Mouse (Mus musculus) forebrain, embryonic 13.5 days (tissue): ENCODE data around the gene Vps11. TPM values are rescaled to one million over a fixed set of nuclear protein-coding genes. Genes with fewer than 3 reads are reported as not detected.
"Not testable (repeated sequence)": the region's sequence is repeated elsewhere in the genome, so short reads cannot be mapped to it uniquely, and the experiment has no call there.

Experiments used
- ATAC-seq: fragments of 200-750 bp; cut with Nextera tagmentation; 2 replicates; pipeline ENCODE4 v1.8.0; 2017
- H3K27ac ChIP-seq: fragments of 300-500 bp; sonication (generic); 2 replicates; pipeline ENCODE4 v1.5.1; 2015; ENCODE audit warnings: inconsistent platforms, mild to moderate bottlenecking, moderate library complexity
- H3K27me3 ChIP-seq: fragments of 300-500 bp; sonication (generic); 2 replicates; pipeline ENCODE4 v1.6.1; 2015; ENCODE audit warnings: mild to moderate bottlenecking, inconsistent platforms
- H3K36me3 ChIP-seq: fragments of 300-500 bp; sonication (generic); 2 replicates; pipeline ENCODE4 v1.6.1; 2015; ENCODE audit warnings: mild to moderate bottlenecking, inconsistent platforms; ENCODE audit not compliant: poor library complexity, severe bottlenecking
- H3K4me1 ChIP-seq: fragments of 300-500 bp; sonication (generic); 2 replicates; pipeline ENCODE4 v1.6.1; 2015; ENCODE audit warnings: inconsistent platforms
- H3K4me2 ChIP-seq: fragments of 300-500 bp; sonication (generic); 2 replicates; pipeline ENCODE4 v1.6.1; 2015; ENCODE audit warnings: inconsistent platforms, mild to moderate bottlenecking, moderate library complexity
- H3K4me3 ChIP-seq: fragments of 300-500 bp; sonication (generic); 2 replicates; pipeline ENCODE4 v1.5.1; 2015; ENCODE audit warnings: mild to moderate bottlenecking, inconsistent platforms
- H3K9ac ChIP-seq: fragments of 300-500 bp; sonication (generic); 2 replicates; pipeline ENCODE4 v1.6.1; 2015; ENCODE audit warnings: mild to moderate bottlenecking, inconsistent platforms
- H3K9me3 ChIP-seq: fragments of 300-500 bp; sonication (generic); replicated peaks from 2 replicates; pipeline ENCODE4 v1.6.1; 2016; ENCODE audit warnings: inconsistent platforms
- WGBS: fragments of 180-500 bp; shearing (Covaris S2); methylation state at CpG from one replicate; pipeline ENCODE4 v1.1.7; 2015; 5-methylcytosine and 5-hydroxymethylcytosine counted together
- microRNA-seq: library from miRNA; unstranded; fragments of <30 nt; microRNA quantifications from one replicate; pipeline ENCODE4, GENCODE M21; 2016
- polyA plus RNA-seq: library from polyadenylated mRNA; unstranded; fragments of >200 nt; fragmentation: Nextera tagmentation; extraction: Ambion mirVana; gene quantifications from 2 replicates; pipeline ENCODE4 v1.2.1, GENCODE M21; 2015

The Vps11 gene
- polyA plus RNA-seq, 1 experiment from 2014 or later = 34.9 TPM

- under 1% methylated on average over 54 of the region's 54 CpGs for WGBS
- Histone ChIP-seq H3K9me3 (no peaks in the 10 kb centered on the region), H3K4me3 (peak within 1 kb of the TSS; percentile 98), H3K27me3 (no peaks in the 10 kb centered on the region), H3K27ac (peak within 1 kb of the TSS; percentile 74), H3K9ac (peak within 1 kb of the TSS; percentile 95), H3K4me2 (peak within 1 kb of the TSS; percentile 87), H3K4me1 (peaks cover 15% of the 10 kb centered on the region), H3K36me3 (peaks cover 27% of the 10 kb centered on the region)
- ATAC-seq = peak; percentile 100
Measured at GRCm38 (mm10) chr9:44305466-44306079, 55.9 kb downstream of the Vps11 start, which contains the start of gene Hinfp. Gene Hinfp (minus strand): TSS chr9:44305671.

- not testable (repeated sequence) for H3K4me2 ChIP-seq, H3K27me3 ChIP-seq, H3K27ac ChIP-seq, ATAC-seq, H3K9me3 ChIP-seq, H3K4me3 ChIP-seq, H3K9ac ChIP-seq
- Histone ChIP-seq H3K36me3 (peaks cover 77% of the 10 kb centered on the region), H3K4me1 (peaks cover 14% of the 10 kb centered on the region)
- WGBS = 95% methylated on average over 3 of the region's 3 CpGs
Measured at GRCm38 (mm10) chr9:44300001-44300400, 61.5 kb downstream of the Vps11 start.

Small RNAs within 50 kb of the gene (microRNA-seq; reads per million reads assigned to microRNA genes)
- not detected for gene Gm44335
- gene Mir7085 = not detected

Other genes starting within 250 kb of the Vps11 start
- 0.19 TPM in 1 of 2 replicates, not detected in the other for gene Gm49380, start 248.2 kb downstream of the Vps11 start, polyA plus RNA-seq
- 45.7 and 50.1 TPM in 2 replicates for gene Rnf26, start 248.2 kb downstream of the Vps11 start, polyA plus RNA-seq
- 15.6 and 16.7 TPM in 2 replicates for gene Mcam, start 227.2 kb downstream of the Vps11 start, polyA plus RNA-seq
- 25.2 and 26.4 TPM in 2 replicates for gene Cbl, start 127.6 kb downstream of the Vps11 start, polyA plus RNA-seq
- not detected in 2 replicates for gene Ccdc153, start 121.0 kb downstream of the Vps11 start, polyA plus RNA-seq
- gene Pdzd3, start 110.2 kb downstream of the Vps11 start, polyA plus RNA-seq = 0.39 and 0.40 TPM in 2 replicates
- gene Nlrx1, start 93.1 kb downstream of the Vps11 start, polyA plus RNA-seq = 4.4 and 4.5 TPM in 2 replicates
- gene Abcg4, start 73.1 kb downstream of the Vps11 start, polyA plus RNA-seq = 9.2 and 10.9 TPM in 2 replicates
- 30.5 and 38.4 TPM in 2 replicates for gene Hinfp, start 56.0 kb downstream of the Vps11 start, polyA plus RNA-seq
- 14.0 and 19.6 TPM in 2 replicates for gene C2cd2l, start 41.4 kb downstream of the Vps11 start, polyA plus RNA-seq
- 36.8 and 40.1 TPM in 2 replicates for gene Dpagt1, start 35.7 kb downstream of the Vps11 start, polyA plus RNA-seq
- 393 TPM in 2 replicates for gene H2afx, start 27.0 kb downstream of the Vps11 start, polyA plus RNA-seq
- 91.6 and 92.2 TPM in 2 replicates for gene Hmbs, start 17.4 kb downstream of the Vps11 start, polyA plus RNA-seq
- gene Hyou1, start 17.8 kb upstream of the Vps11 start, polyA plus RNA-seq = 22.4 and 26.5 TPM in 2 replicates
- gene Slc37a4, start 35.2 kb upstream of the Vps11 start, polyA plus RNA-seq = 23.3 and 29.6 TPM in 2 replicates
- gene Rps25, start 45.5 kb upstream of the Vps11 start, polyA plus RNA-seq = 1,416 and 1,661 TPM in 2 replicates
- 311 and 314 TPM in 2 replicates for gene Trappc4, start 45.9 kb upstream of the Vps11 start, polyA plus RNA-seq
- 29.1 and 30.3 TPM in 2 replicates for gene Ccdc84, start 56.9 kb upstream of the Vps11 start, polyA plus RNA-seq
- not detected in 2 replicates for gene Foxr1, start 79.5 kb upstream of the Vps11 start, polyA plus RNA-seq
- gene Upk2, start 93.3 kb upstream of the Vps11 start, polyA plus RNA-seq = not detected in 2 replicates
- gene Bcl9l, start 121.2 kb upstream of the Vps11 start, polyA plus RNA-seq = 8.6 and 9.1 TPM in 2 replicates
- gene Cxcr5, start 200.2 kb upstream of the Vps11 start, polyA plus RNA-seq = not detected in 2 replicates
- 28.1 and 30.0 TPM in 2 replicates for gene Ddx6, start 243.2 kb upstream of the Vps11 start, polyA plus RNA-seq